Mouse (Mus musculus) layer of hippocampus, adult 2 months (tissue): Measurements from ENCODE around the gene Ly6g5b. TPM values are rescaled to one million over a fixed set of nuclear protein-coding genes. Genes with fewer than 3 reads are reported as not detected.

Source experiments
- DNase-seq, 2 experiments: peaks; one replicate each; pipeline ENCODE4 v3.0.0; 2022; ENCODE audit warnings: low spot score in 2 of 2
- H3K27ac ChIP-seq: fragments of 200-600 bp; 2 replicates; pipeline ENCODE4 v1.8.1; 2022
- H3K4me3 ChIP-seq: fragments of 200-600 bp; 2 replicates; pipeline ENCODE4 v1.8.1; 2022; ENCODE audit warnings: mild to moderate bottlenecking
- CTCF ChIP-seq: fragments of 200-600 bp; conservative IDR thresholded peaks from 2 replicates; pipeline ENCODE4 v1.8.1; 2022; ENCODE audit warnings: antibody characterized with exemption, mild to moderate bottlenecking, moderate library complexity
- long read RNA-seq, 2 experiments: library from polyadenylated mRNA; stranded (forward); transcript quantifications; one replicate each; pipeline ENCODE4 v2.0.0; 2021; ENCODE audit warnings: borderline mapping rate in 2 of 2
- total RNA-seq, 2 experiments: library from RNA; stranded (reverse); gene quantifications; 2 replicates each; pipeline ENCODE4 v1.2.3; 2021

The Ly6g5b gene
- under 1 TPM in 1 of 2 experiments, not detected in 1; 0.54 TPM for total RNA-seq
- long read RNA-seq, experiment 1 = 0 reads
- long read RNA-seq, experiment 2 = 0 reads

DNA sequence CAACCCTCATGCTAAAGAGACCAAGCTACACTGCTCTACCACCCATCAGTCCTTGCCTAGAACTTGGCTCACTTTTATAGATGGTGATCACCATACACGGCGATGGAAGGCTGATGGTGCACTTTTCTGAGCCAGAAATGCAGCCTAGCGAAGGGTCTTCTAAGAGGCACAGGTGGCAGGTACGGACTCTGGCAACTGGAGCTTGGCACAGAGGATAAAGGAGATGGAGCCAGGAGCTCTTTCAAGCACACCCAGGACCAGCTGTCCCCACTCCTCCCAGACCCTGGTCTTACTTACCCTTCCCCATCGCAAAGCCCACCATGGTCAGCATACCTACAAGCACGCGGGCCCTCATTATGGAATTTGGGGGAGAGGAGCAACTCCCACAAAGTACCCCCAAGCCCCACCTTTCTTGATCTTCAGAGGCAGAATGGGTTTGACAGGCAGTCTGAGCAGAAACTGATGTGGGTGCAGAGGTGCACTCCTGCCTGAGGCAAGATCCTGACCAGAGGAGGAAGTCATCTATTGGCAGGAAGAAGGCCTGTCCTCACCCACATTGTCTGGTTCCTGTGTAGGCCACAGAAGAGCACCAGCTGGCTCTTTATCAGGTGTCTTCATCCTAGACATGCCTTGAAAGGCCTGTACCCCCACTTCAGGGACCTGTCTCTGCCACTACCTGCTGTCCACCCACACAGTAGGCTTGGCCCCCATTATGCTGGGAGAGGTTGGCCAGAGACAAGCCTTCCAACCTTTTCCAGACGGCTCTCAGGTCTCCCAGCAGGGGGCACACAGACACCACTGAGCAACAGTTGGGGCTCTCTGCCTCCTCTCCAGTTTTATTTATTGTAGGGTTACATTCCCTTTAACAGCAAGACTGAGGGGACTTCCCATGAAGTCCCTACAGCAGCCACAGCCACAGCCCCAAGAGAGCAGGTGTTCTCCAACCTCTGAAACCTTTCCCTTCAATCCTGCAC is at the start of gene Ly6g5b:
TSS of gene Ly6g5b (minus strand) at position 383 of the 974 bp plus-strand sequence.
- H3K4me3 ChIP-seq = no peak within 1 kb of the TSS
- TF ChIP-seq CTCF = peak; percentile 71
- DNase-seq = no peak
- H3K27ac ChIP-seq = no peak within 1 kb of the TSS

GRCm38 (mm10) chr17:35164218-35164567 is 49.0 kb upstream of the Ly6g5b start:
- no peak for DNase-seq
- TF ChIP-seq CTCF = no peak
- peak overlapping the region; percentile 99 for H3K27ac ChIP-seq
- peak overlapping the region; percentile 89 for H3K4me3 ChIP-seq

DNA sequence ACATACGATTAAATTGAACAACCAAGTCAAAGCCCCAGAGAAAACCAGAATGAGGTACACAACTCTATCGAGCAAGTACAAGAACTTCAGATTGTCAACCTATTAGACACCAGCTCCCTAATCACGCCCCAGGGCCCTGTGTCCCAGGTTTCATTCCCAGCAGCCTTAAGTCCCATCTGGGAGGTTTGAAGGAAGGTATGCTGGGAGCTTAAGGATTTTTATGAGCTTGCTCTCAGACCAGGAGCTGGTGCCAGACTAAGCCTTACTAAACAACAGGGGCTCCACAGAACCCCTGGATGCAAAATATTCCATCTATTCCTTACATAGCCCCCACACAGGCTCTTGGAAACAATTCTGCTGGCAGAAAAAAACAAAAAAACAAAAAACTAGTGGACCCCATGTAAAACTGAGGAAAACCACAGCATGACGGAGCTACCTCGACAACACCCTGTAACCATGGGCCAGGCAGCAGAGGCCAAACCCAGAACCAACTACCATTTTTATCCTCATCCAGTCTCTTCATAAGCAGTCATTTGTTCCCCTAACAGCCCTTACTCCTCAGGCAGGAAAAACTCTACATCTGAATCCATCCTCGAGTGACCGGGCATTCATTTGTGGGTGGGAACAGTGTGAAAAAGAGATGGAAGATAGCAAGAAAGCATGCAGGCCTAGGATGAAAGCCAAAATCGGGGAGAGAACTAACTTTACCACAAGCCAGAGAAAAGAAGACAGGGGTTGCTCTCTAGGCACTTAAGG is 48.3 kb upstream of the Ly6g5b start:
- DNase-seq = no peak
- H3K27ac ChIP-seq = peak overlapping the region; percentile 99
- no peak for TF ChIP-seq CTCF
- H3K4me3 ChIP-seq = peak overlapping the region; percentile 89

DNA sequence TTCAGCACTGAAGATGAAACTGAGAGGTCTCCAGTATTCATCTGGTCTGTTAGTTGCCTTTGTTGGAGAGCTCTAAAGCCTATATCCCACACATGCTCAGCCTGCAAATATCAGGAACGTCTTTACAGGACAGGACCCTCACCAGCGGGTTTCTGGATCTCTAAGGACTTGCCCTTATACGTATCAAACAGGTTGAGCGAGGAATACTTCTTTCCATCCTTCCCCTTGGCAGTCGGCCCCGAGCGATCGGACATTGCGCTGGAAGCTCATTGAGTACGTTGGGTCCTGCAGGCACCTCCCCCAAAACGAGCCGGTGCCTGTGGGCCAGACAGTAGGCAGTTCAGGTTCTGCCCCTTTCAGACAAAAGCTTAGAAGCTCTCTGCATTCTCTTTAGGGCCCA is 47.5 kb upstream of the Ly6g5b start:
- no peak for DNase-seq
- peak overlapping the region; percentile 89 for H3K4me3 ChIP-seq
- TF ChIP-seq CTCF = no peak
- H3K27ac ChIP-seq = peak overlapping the region; percentile 99

DNA sequence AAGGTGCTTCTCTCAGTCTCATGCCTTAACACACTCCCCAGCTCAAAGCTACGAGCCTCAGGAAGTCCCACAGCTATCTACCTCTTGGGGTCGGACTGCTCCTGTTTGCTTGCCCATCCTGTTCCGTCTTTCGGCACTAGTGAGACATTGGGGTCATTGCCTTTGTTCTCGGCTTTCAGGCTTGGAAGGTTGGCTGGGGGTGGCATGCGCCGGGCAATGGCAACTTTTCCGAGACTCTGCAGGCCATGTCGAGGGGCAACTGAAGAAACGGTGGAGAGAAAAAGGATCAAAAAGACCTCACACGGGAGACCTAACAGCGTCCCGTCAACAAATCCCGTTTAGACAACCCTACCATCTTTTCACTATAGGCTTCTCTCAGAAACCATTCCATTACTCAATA is 46.9 kb upstream of the Ly6g5b start:
- no peak for DNase-seq
- no peak for TF ChIP-seq CTCF
- Histone ChIP-seq H3K27ac (peak overlapping the region; percentile 99; the same call in 1 of the 2 replicates), H3K4me3 (peak overlapping the region; percentile 89)

- no peak for DNase-seq
- TF ChIP-seq CTCF = no peak
These were observed 46.2 kb upstream of the Ly6g5b start for GRCm38 (mm10) chr17:35161421-35161820.

DNA sequence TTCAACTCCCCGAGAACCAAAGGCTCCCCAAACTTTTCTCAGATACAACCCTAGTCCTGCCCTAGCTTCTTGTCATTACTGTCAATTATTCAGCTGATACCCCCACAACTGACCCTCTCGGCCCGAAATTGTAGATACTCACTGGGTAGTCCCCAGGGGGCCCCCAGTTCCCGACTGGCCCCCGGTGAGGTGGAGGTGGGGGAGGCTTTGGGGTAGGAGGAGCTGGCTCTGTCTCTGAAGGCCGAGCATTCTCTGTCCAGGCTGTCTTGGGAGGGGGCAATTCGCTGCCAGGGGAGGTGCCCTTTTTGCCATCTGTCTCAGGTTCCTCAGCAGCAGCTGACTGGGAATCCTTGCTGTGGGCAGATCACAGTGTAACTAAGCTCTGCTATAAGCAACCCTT is 44.4 kb upstream of the Ly6g5b start:
- no peak for DNase-seq
- Histone ChIP-seq H3K4me3 (no peak overlapping the region), H3K27ac (no peak overlapping the region)
- TF ChIP-seq CTCF = no peak

More at GRCm38 (mm10) chr17:35161421-35161820, 46.2 kb upstream of the Ly6g5b start:
- Histone ChIP-seq H3K4me3 (no peak overlapping the region), H3K27ac (no peak overlapping the region)

DNA sequence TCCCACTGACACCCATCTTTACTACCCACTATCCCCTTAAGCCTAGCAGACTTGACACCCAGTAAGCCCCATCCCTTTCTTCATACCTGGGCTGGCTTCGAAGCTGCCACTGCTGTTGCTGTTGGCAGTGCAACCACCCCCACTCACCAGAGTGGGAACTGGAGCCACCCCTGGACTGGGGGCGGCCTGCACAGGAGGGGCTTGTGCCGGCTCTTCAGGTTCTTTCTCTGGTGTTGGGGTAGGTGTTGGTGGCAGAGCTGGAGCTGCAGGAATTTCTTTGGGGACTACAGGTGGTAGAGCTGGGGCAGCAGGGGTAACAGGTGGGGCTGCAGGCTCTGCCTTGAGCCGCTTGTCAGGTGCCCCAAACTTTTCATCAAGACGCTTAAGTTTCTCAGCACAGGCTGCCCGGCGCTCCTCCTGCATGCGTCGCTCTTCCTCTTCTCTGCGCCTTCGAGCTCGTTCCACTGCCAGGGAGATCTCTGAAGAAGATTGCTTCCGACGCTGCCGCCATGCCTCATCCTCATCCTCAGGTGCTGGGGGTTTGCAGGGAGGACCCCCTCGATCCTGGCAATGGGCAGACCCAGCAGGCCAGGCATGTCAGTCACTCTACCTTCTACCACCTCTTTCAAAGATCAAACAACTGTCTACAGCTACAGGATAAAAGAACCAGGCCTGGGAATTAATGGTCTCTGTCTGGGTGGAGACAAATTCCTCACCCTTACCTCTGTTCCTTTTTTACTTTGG is 43.8 kb upstream of the Ly6g5b start:
- no peak for DNase-seq
- no peak for TF ChIP-seq CTCF
- H3K27ac ChIP-seq = no peak overlapping the region
- H3K4me3 ChIP-seq = no peak overlapping the region

- no peak overlapping the region for H3K4me3 ChIP-seq
- DNase-seq = no peak
- no peak for TF ChIP-seq CTCF
- H3K27ac ChIP-seq = no peak overlapping the region
These were observed 42.5 kb upstream of the Ly6g5b start for GRCm38 (mm10) chr17:35157661-35158175.

DNA sequence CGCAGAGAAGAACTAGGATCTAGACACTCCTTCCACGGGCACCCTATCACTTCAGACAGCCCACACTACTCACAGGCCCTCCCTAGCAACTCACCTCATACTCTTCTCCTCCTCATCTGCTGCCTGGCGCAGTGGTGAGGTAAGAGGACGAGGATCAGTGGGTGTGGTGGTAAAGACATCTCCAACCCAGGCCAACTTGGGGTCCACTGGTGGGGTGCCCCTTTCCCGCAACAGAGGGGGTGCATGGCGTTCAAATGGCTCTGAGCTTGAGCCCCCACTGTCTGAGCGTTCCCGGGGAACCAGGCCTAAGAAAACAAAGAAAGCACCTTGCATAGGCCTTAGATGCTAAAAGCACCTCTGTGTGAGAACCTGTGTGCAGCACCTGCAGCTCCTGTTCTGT is 42.0 kb upstream of the Ly6g5b start:
- TF ChIP-seq CTCF = no peak
- H3K4me3 ChIP-seq = no peak overlapping the region
- no peak for DNase-seq
- no peak overlapping the region for H3K27ac ChIP-seq

- Histone ChIP-seq H3K4me3 (no peak overlapping the region), H3K27ac (no peak overlapping the region)
- no peak for DNase-seq
- no peak for TF ChIP-seq CTCF
These were observed 41.4 kb upstream of the Ly6g5b start for GRCm38 (mm10) chr17:35156461-35157200.

DNA sequence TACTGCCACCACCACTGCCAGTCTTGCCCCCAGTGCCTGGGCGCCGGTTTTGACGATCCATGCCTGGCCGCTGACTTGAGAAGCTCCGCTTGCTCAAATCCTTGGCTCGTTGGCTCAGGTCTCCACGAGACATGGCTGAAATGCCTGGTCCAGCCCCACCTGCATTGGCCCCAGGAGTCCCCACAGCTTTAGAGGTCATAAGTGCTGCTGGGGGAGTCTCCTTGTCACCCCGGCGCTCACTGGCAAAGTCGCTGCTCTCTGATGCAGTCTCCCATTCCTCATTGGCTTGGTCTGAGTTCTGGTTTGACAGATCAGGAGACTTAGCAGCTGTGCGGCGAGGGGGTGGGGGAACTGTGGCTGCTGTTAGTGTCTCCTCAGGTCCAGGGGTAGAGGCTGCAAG is 40.2 kb upstream of the Ly6g5b start:
- no peak for TF ChIP-seq CTCF
- Histone ChIP-seq H3K27ac (no peak overlapping the region), H3K4me3 (no peak overlapping the region)
- no peak for DNase-seq
